Mouse (Mus musculus) midbrain, embryonic 14.5 days (tissue): Measurements from ENCODE around the gene Dexi. TPM values are rescaled to one million over a fixed set of nuclear protein-coding genes. Genes with fewer than 3 reads are reported as not detected.
A peak's percentile ranks its signal among the peaks of the same experiment; 100 is the strongest.

Source experiments
- ATAC-seq: fragments of 200-750 bp; cut with Nextera tagmentation; 2 replicates; pipeline ENCODE4 v1.8.0; 2017; ENCODE audit warnings: moderate number of reproducible peaks, moderate library complexity; ENCODE audit not compliant: low FRiP score, low TSS enrichment
- DNase-seq: peaks from one replicate; pipeline ENCODE4 v3.0.0-alpha.2; 2015
- H3K27ac ChIP-seq: fragments of 300-500 bp; sonication (generic); replicated peaks from 2 replicates; pipeline ENCODE4 v1.5.1; 2014; ENCODE audit warnings: mild to moderate bottlenecking, low read depth, low read length, moderate library complexity
- H3K27me3 ChIP-seq: fragments of 300-500 bp; sonication (generic); 2 replicates; pipeline ENCODE4 v1.6.1; 2014; ENCODE audit warnings: low read length, control low read depth, mixed read lengths; ENCODE audit not compliant: control insufficient read depth, insufficient read depth
- H3K36me3 ChIP-seq: fragments of 300-500 bp; sonication (generic); 2 replicates; pipeline ENCODE4 v1.6.1; 2014; ENCODE audit warnings: low read length, control low read depth; ENCODE audit not compliant: control insufficient read depth, insufficient read depth
- H3K4me1 ChIP-seq: fragments of 300-500 bp; sonication (generic); 2 replicates; pipeline ENCODE4 v1.6.1; 2014; ENCODE audit warnings: mild to moderate bottlenecking, antibody characterized with exemption, low read length, control low read depth; ENCODE audit not compliant: control insufficient read depth, insufficient read depth
- H3K4me2 ChIP-seq: fragments of 300-500 bp; sonication (generic); 2 replicates; pipeline ENCODE4 v1.6.1; 2014; ENCODE audit warnings: mild to moderate bottlenecking, low read length, moderate library complexity
- H3K4me3 ChIP-seq: fragments of 300-500 bp; sonication (generic); replicated peaks from 2 replicates; pipeline ENCODE4 v1.5.1; 2014; ENCODE audit warnings: low read depth, low read length
- H3K9ac ChIP-seq: fragments of 300-500 bp; sonication (generic); replicated peaks from 2 replicates; pipeline ENCODE4 v1.6.1; 2014; ENCODE audit warnings: mild to moderate bottlenecking, low read length, moderate library complexity
- H3K9me3 ChIP-seq: fragments of 300-500 bp; sonication (generic); 2 replicates; pipeline ENCODE4 v1.6.1; 2016; ENCODE audit warnings: low read length, control low read depth, mixed read lengths; ENCODE audit not compliant: control insufficient read depth
- WGBS: fragments of 180-500 bp; shearing (Covaris S2); extraction: QIAGEN DNeasy Blood & Tissue Kit; methylation state at CpG from one replicate; pipeline ENCODE4 v1.1.7; 2014; 5-methylcytosine and 5-hydroxymethylcytosine counted together
- polyA plus RNA-seq: library from polyadenylated mRNA; unstranded; fragments of >200 nt; fragmentation: Nextera tagmentation; extraction: Ambion mirVana; gene quantifications from 2 replicates; pipeline ENCODE4 v1.2.1, GENCODE M21; 2014

Dexi gene
- polyA plus RNA-seq, 1 experiment from 2014 or later, result 21.8 TPM

DNA sequence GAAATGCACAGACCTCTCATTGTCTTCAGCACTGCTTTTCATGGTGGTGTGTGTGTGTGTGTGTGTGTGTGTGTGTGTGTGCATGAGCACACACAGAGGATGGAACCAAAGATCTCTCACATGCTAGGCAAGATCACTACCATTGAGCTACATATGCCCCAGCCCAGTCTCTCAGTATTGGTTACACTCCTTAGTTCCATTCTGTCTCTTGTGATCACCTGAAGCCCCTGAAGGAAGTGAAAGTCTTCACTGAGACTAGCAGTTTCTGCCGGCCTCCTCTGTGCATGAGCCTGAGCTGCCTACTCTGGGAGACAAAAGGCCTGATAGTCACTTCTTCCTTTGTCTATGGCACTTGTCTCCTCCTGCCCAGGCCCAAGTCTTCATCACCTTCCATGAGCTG, 43.7 kb downstream of the Dexi start:
- Histone ChIP-seq H3K9me3 (no peaks in the 10 kb centered on the region), H3K4me1 (no peaks in the 10 kb centered on the region), H3K27me3 (no peaks in the 10 kb centered on the region), H3K9ac (no peak overlapping the region), H3K4me3 (no peak overlapping the region), H3K36me3 (no peaks in the 10 kb centered on the region), H3K27ac (no peak overlapping the region), H3K4me2 (no peak overlapping the region)
- 50% methylated on average over 1 of the region's 1 CpGs for WGBS
- ATAC-seq (no peak), DNase-seq (no peak)

- Histone ChIP-seq H3K27me3 (no peaks in the 10 kb centered on the region), H3K27ac (no peak overlapping the region), H3K4me2 (no peak overlapping the region), H3K4me1 (no peaks in the 10 kb centered on the region), H3K36me3 (no peaks in the 10 kb centered on the region), H3K9me3 (no peaks in the 10 kb centered on the region), H3K4me3 (no peak overlapping the region), H3K9ac (no peak overlapping the region)
- ATAC-seq, result no peak
- WGBS, result 73% methylated on average over 5 of the region's 5 CpGs
- no peak for DNase-seq
Observed at GRCm38 (mm10) chr16:10498096-10498602, 44.7 kb downstream of the Dexi start.

DNA sequence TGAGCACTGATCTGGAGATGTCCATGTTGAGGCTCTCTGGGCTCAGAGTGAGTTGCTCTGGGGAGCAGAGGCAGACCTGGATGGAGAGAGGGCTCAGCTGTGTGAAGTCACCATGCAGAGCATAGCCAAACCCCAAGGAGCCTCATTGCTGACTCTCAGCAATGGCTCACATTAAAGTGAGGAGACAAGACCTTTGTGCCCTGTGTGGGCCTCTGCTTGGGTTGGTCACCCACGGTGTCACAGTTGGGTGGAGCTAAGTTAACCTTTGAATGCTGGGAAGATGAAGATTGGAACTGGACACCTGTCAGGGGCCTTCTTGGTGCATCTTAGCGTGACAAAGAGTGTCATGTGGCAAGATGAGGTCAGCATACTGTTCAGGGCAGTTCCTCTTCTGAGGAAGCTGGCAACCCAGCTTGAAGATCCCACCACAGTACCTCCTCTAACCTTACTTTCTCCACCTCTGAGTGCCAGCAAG, 47.0 kb downstream of the Dexi start:
- H3K27ac ChIP-seq, result no peak overlapping the region
- H3K36me3 ChIP-seq, result no peaks in the 10 kb centered on the region
- 64% methylated on average over 2 of the region's 2 CpGs for WGBS
- ATAC-seq (no peak), DNase-seq (no peak)
- H3K4me1 ChIP-seq, result no peaks in the 10 kb centered on the region
- no peaks in the 10 kb centered on the region for H3K9me3 ChIP-seq
- H3K4me2 ChIP-seq, result no peak overlapping the region
- no peak overlapping the region for H3K4me3 ChIP-seq
- H3K9ac ChIP-seq, result no peak overlapping the region
- H3K27me3 ChIP-seq, result no peaks in the 10 kb centered on the region

DNA sequence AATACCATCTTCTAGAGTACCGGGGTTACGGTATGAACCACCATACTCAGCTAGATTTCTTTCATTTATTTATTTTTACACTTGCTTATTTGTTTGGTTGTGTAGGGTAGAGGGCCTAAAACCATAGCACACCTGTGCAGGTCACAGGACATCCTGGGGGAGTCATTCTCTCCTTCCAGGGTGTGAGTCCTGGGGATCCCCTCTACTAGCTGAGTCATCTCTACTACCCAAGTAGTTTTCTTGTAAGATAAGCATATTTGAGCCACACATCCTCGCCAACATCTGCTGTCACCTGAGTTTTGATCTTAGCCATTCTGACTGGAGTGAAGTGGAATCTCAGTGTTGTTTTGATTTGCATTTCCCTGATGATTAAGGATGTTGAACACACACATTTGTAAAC, 50.3 kb downstream of the Dexi start:
- no peaks in the 10 kb centered on the region for H3K4me1 ChIP-seq
- WGBS, result 82% methylated on average over 3 of the region's 3 CpGs
- no peaks in the 10 kb centered on the region for H3K36me3 ChIP-seq
- H3K4me2 ChIP-seq, result no peak overlapping the region
- H3K27ac ChIP-seq, result no peak overlapping the region
- no peak overlapping the region for H3K9ac ChIP-seq
- no peak for ATAC-seq
- no peak overlapping the region for H3K4me3 ChIP-seq
- DNase-seq, result no peak
- no peaks in the 10 kb centered on the region for H3K9me3 ChIP-seq
- H3K27me3 ChIP-seq, result no peaks in the 10 kb centered on the region

- Histone ChIP-seq H3K9me3 (no peaks in the 10 kb centered on the region), H3K27ac (no peak overlapping the region), H3K4me3 (no peak overlapping the region), H3K4me1 (no peaks in the 10 kb centered on the region), H3K27me3 (no peaks in the 10 kb centered on the region), H3K36me3 (no peaks in the 10 kb centered on the region), H3K4me2 (no peak overlapping the region), H3K9ac (no peak overlapping the region)
- WGBS, result 85% methylated on average over 4 of the region's 4 CpGs
- no peak for ATAC-seq
- DNase-seq, result no peak
Observed at GRCm38 (mm10) chr16:10491716-10492115, 51.1 kb downstream of the Dexi start.

- Histone ChIP-seq H3K4me2 (no peak overlapping the region), H3K27ac (no peak overlapping the region), H3K4me1 (no peaks in the 10 kb centered on the region), H3K4me3 (no peak overlapping the region), H3K27me3 (no peaks in the 10 kb centered on the region), H3K9ac (no peak overlapping the region), H3K9me3 (no peaks in the 10 kb centered on the region), H3K36me3 (no peaks in the 10 kb centered on the region)
- ATAC-seq (no peak), DNase-seq (no peak)
- 84% methylated on average over 18 of the region's 18 CpGs for WGBS
Observed at GRCm38 (mm10) chr16:10490503-10491150, 52.2 kb downstream of the Dexi start.

- Histone ChIP-seq H3K4me2 (peak overlapping the region; percentile 35), H3K27me3 (no peaks in the 10 kb centered on the region), H3K9ac (0 out of 2 replicates have a peak overlapping the region, but pooled peaks have one; percentile 7), H3K9me3 (no peaks in the 10 kb centered on the region), H3K4me3 (no peak overlapping the region), H3K36me3 (no peaks in the 10 kb centered on the region), H3K4me1 (no peaks in the 10 kb centered on the region), H3K27ac (no peak overlapping the region)
- no peak for ATAC-seq
- no peak for DNase-seq
- 27% methylated on average over 14 of the region's 14 CpGs for WGBS
Observed at GRCm38 (mm10) chr16:10489904-10490457, 52.9 kb downstream of the Dexi start.

- ATAC-seq, result no peak
- 11% methylated on average over 9 of the region's 9 CpGs for WGBS
Observed at GRCm38 (mm10) chr16:10489483-10489882, 53.4 kb downstream of the Dexi start.

More at GRCm38 (mm10) chr16:10489483-10489882, 53.4 kb downstream of the Dexi start:
- H3K9me3 ChIP-seq, result no peaks in the 10 kb centered on the region
- DNase-seq, result no peak
- no peaks in the 10 kb centered on the region for H3K4me1 ChIP-seq
- H3K27me3 ChIP-seq, result no peaks in the 10 kb centered on the region
- no peak overlapping the region for H3K27ac ChIP-seq
- peak overlapping the region; percentile 35 for H3K4me2 ChIP-seq
- H3K9ac ChIP-seq, result 0 out of 2 replicates have a peak overlapping the region, but pooled peaks have one; percentile 7
- no peaks in the 10 kb centered on the region for H3K36me3 ChIP-seq
- H3K4me3 ChIP-seq, result no peak overlapping the region
